Mouse (Mus musculus) embryo, embryonic 10 days (tissue): ENCODE data around the gene Slc24a3.

Source experiments
- DNase-seq: peaks from one replicate; pipeline ENCODE4 v3.0.0-alpha.2; 2015; ENCODE audit warnings: low spot score

Slc24a3 gene

DNA sequence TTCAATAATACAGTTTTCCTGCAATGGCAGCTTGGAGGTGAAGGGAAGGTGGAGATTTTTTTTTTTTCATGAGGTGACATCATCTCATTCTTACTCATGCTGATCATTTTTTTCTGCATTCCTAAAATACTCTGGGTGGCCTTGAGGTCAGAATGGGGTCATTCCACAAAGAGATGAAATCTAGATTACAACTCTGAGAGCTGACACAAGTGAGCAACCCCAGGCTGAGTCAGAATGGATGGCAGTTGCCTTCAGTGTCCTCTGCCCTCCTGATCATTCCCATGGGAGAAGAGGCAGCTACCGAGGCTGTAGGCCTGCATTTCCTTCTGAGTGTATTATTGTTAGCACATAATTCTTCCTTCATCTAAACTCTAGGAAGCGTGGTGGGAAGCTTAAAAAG is 116.2 kb downstream of the Slc24a3 start:
- DNase-seq, result peak; percentile 18

DNA sequence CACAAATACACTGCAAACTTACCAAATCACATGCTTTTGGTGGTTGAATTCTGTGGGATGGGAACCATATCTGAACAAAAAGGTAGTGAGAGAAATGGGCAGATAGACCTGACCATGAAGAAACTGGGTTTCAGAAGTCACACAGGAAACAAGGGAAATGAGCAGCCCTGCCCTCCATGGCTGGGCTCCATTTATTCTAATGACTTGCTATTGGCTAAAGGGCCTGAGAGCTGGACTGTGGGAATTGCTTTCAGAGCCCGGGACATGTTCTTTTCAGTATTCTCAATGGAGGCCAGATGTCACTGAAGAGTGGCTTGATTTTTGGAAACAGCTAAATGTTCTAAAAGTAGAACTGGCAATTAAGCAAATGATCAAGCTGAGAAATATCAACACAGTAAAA is 120.9 kb downstream of the Slc24a3 start:
- DNase-seq, result no peak

DNA sequence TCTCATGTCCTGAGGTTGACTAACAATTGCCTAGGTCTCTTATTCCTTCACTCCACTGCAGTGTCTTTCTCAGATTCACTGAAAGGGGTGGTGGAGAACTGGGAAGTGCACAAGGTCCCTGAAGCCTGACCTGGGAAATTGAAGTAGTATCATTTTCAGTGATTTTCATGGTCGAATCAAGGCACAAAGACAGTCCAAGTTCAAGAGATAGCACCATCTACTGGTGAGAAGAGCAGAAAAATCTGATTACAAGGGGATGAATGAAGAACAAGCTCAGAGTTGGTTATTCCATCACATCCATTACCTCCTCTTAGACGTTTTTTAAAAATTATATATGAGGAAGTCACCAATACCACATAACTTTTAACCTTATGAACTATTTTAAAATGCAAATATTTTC is 123.9 kb downstream of the Slc24a3 start:
- peak; percentile 45 for DNase-seq

DNA sequence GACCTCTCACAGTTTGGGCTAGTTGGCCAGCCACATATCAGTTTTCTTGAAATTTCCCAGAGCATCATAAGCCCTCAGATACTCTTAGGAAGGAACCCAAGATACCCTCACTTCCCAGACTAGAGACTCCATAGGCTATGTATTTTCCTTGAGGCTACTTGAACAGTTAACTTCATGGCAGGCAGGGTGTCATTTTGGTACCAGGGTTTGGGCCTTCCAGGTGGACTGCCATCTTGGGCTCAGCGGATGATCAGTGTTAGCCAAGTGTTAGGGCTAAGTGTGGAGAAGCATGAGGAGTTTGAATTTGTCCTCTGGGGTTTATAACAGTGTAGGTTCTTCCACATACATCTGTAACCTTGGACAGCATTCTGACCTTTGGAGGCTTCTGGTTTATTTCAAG is 124.6 kb downstream of the Slc24a3 start:
- no peak for DNase-seq

DNA sequence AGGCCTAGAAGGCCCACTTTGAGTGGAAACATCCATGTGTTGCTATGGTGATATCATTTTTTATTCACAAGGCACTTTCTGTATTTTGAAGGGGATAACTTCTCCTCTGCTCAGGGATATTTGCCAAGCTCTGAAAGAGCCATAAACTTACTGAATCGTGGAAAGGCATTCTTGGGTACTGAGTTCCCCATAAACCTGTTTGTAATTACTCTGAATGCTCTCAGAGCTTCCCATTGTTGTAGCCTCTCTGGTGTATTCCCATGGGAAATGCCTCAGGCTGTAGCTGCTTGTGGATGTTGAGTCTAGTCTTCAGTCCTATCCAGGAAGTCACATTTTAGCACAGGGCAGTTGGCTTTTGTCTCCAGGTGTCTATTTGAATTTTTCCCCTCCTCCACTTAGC is 125.3 kb downstream of the Slc24a3 start:
- no peak for DNase-seq

DNA sequence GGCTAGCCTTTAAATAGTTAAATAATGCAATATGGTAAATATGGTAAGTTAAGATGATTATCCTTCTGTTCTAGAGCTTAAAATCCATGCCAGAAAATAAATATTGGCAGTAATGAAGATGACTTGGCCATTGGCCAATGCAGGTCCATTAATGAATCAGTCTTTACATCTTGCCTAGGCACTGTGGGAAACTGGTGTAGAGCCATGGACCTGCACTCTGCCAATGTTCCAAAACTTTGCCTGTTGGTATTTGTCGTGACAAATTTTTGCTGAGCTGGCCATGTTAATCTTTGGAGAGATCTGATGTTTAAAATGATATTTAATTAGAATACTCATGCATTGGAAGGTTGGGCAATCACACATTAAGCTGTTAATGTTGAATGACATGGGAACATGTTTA is 129.4 kb downstream of the Slc24a3 start:
- no peak for DNase-seq

DNA sequence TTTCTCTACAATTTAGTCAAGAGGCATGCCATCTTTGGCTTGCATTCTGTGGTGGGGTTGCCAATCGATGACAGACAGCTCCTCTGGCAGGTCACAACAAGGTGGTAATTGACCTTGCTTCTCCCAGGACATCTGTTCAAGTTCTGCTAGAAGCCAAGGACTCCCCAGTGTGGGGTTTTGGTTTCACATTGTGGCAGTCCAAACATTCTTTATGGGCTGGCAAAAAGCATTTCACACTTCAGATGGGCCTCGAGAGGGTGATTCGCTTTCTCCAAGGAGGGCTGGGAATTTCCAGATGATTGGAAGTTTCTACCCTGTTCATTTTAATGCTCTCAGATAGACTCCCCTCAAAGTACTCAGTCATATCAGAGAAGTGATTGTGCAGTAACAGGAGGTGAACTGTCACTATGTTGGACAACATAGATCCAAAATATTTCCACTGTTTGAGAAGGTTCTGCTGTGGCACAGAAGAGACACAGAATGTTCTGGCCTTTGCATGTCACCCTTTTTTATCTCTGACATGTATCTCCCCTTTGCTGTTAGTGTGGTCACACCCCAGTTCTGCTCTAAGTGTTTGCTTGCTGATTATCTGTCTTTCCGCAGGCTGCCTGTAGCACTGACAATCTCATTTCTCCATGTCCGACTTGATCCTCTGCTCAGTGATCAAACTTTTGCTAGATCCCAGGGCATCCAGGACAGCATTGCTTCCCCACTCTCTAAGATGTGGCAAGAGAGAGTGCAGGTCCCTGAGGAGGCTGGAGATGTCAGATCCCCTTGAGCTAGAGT is 132.6 kb downstream of the Slc24a3 start:
- no peak for DNase-seq

DNA sequence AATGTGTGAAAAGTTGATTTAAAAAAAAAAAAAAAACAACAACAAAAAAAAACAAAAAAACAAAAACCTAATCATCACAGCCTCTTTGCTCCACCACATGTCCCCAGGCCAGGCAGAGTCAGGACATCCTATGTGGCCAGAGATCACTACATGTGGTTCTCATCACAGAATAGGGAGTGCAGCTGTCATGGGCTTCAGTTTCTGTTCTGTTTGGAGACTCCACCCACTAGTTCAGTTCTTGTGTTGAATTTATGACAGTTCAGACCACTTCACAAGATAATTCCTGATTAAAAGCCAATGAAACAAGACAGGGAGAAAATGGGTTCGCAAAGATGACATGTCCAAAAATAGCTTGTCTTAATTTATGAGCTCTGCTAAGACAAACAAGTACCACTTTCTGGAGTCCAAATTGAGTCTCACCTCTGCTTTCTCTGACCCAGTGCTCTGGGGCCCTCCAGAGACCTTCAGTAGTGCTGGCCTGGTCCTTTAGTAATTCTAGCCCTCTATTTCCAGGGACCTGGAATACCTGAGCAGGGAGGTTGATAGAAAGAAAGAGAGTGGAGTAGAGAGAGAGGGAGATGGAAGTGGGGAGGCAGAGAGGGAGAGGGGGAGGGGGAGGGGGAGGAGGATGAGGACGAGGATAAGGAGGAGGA is 139.8 kb downstream of the Slc24a3 start:
- peak; percentile 23 for DNase-seq

DNA sequence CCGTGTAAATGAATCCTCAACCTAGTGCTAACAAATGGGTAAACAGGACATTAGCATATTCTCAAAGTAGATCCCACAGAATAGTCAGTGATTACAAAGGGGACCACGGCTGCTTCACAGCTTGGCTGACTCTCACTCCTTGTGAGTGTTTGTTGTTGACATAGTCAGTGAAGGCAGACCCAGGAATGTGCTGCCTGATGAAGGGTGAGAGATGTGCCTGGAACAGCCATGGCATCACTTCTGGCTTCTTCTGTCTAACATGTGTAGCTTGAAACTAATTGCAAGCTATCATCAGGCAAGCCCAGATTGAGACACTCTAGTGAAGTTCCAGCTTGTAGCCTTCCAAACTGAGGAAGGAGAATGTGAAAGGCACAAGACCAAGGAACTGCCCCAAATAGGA is 151.4 kb downstream of the Slc24a3 start:
- no peak for DNase-seq

DNA sequence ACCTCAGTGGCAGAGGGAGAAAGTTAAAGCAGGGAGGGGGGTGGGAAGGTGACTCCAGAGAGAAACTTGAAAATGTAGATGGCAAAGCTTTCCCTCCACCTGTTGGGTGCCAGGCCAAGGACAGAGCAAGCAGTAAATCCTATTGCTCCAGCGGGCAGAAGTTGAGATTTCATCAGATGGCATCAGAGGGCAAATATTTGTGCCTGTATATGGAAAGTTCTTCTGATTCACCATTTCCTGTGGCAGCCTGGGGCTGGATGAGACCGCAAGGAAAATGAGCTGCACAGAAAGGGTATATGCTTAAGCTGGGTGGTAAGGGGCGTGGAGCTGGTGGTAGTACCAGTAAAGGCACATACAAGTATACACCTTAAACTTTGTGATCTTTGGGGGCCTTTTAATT is 153.7 kb downstream of the Slc24a3 start:
- no peak for DNase-seq

DNA sequence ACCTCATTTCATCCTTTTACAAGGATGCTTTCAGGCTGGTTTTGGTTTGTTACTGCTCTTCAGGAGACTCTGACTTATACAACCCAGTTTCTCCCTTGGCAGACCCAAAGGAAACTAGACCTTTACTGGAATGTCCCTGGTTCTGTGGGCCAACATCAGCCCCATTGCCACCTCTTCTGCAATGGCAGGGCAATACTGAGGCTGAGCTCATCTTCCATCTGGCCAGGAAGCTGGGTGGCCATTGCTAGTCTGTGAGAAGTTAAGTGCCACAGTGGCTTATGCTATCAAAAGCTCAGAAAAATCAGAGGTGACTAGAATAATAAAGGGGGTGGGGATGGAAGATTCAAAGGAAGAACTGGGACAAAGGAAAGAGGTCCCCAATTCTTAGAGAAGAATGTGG is 154.2 kb downstream of the Slc24a3 start:
- DNase-seq, result no peak

DNA sequence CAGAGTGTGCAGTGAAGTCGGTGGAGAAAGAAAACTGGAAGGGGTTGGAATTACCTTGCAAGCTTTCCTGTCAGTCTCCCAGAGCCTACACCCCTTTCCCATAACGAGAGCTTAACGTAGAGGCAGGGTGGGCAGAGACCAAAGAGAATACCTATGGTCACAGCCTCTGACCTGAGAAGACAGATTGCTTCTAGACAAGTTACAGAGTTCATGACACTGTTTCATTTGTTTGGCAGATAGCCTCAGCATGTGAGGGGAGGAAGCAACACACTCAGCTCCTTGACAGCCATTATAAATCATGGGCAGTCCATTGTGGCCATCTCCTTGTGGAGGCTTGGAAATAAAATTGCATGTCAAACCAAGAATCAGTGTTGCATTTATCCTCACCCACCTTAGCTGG is 156.9 kb downstream of the Slc24a3 start:
- peak; percentile 33 for DNase-seq

DNA sequence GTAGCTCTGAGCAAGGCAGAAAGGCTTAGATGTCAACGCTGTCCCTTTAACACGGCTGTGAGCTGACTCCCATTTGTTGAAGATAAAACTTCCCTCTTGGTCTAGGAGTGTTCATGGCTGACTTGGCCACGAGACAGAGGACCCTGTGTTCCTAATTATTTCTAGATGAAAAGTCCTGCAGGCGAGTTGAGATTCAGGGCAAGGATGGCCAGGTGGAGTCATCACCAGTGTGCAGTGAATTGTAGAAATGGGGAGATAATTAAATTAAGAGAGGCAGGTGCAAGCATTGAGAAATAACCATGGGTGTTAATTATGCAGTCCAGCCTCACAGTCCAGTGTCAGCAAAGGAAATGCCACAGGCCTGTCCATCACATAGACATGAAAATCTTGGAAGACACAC is 158.3 kb downstream of the Slc24a3 start:
- DNase-seq, result no peak

DNA sequence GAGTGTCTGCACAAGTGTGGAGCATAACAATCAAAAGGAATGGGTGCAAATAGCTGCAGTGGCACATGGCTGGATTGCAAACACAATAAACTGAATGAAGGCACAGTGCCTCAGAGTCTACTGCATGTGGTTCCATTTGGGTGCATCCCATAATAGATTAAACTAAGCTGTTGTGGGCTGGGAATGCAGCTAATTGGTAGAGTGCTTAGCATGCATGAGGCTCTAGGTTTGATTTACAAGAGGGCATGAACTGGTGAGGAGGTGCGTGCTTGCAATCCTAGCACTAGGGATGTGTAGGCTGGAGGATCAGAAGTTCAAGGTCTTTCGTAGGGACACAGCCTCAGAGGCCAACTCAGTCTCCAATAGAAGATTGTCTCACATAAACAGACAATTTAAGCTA is 159.0 kb downstream of the Slc24a3 start:
- no peak for DNase-seq

DNA sequence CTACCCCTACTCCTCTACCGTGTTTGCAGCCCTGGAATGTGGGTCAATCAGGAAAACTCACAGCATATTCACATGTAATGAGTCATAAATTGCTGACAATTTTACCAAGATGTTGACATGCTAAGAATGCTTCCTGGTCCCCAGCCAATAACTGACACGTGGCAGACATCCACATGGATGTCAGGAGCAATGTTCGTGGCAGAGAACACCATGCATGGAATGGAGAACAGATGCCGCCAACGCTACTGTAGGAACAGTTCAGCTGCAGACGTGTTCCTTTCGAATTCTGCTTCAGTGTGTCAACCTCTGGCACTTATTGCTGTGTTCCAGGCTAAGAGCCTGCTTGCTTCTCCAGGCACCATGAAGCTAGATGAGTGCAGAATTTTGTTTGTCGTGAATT is 162.2 kb downstream of the Slc24a3 start:
- DNase-seq, result no peak

DNA sequence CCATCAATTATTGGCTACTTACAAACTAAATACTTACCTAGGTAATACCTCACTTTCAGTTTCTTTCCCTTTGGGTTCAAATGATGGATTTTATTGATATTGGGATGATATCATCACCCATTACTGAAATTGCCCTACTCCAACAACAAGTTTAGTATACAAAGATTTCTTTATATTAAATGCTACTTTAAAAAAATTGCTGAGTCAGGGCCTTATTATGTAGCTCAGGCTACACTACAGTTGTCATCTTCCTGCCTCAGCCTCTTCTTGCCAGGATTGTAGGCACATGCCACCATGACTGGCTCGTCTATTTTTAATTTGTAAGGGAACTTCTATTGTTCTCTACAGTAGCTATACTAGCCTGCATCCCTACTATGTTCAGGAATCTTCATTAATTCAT is 164.0 kb downstream of the Slc24a3 start:
- no peak for DNase-seq

DNA sequence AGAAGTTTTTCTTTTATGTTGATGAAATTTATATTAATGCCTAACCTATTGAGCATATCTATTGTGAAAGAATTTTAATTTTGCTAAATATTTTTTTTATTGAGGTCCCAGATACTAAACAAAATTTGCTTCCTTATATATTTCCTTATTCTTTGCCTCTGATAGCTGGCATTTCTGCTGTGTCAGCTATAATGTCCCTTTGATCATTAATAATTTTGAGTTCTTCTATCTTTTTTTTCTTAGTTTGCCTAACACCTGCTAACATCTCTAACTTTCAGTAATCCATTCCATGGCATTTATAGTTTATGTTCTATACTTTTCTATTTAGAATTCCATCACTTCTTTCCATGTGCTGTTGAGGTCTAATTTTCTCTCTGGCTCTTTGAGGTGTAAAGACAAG is 165.9 kb downstream of the Slc24a3 start:
- DNase-seq, result no peak

DNA sequence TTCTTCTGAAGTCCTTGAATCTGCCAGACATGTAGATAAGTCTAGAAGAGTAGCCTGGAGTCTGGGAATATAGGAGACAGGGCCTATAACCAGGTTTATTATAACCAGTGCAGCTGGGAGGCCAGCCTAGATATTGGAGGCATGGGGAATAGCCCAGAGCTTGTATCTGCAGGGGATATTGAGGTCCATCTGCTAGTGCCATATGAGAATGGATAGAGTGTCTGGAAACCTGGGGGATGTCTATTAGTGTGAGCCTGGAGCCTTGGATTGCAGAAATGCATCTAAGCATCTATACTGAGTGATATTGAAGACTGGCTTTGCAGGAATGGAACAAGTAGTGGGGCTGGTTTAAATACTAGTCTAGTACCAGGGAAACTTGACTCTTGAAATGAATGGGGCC is 168.9 kb downstream of the Slc24a3 start:
- DNase-seq, result no peak

DNA sequence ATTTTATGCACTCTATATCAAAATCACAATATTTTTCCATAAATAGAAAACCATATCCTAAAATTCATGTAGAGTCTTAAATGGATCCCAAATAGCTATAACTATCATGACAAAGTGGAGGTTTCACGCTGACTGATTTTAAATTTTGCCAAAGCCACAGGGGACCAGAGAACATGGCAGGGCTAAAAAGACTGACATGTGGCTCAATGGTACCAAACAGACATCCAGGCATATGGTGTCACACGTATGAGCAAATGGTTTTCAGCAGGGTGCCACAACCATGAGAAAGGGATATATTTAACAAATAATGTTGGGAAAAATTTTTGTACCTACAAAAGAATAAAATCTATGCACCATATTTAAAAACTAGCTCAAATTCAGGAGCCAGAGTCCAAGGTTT is 173.3 kb downstream of the Slc24a3 start:
- DNase-seq, result no peak

DNA sequence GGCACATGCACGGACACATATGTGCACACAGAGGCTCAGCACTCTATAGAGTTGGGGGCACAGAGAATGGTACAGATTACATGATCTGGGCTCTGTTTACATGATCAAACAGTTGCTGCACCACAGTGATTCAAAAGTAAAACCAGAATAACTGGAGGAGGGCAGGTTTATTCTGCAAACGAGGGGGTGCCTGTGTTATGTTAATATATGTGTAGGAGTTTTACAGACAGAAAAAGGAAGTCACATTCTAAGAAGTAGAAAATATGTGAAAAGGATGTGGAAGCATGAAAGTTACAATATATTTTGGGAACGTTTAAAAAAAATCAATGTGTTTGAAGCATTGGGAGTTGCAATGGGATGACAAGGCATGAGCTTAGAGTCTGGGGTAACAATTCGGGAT is 175.4 kb downstream of the Slc24a3 start:
- DNase-seq, result no peak

DNA sequence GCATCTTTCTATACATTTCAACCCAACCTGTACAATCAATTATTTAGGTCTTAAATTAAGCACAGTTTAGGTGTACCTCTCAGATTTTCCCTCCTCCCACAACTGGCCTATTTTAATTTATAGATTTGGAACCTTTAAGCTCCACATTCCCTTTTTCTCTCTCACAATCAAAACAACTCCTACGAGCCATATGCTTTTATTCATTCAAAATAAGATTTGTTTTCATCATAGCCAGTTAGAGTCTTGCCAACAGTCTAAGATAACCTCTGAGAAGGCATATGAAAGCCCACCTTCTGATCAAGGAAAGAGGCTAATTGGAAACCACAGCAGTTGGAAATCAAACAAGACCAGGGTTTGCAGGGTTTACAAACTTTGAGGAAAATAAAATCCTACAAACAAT is 177.0 kb downstream of the Slc24a3 start:
- no peak for DNase-seq

DNA sequence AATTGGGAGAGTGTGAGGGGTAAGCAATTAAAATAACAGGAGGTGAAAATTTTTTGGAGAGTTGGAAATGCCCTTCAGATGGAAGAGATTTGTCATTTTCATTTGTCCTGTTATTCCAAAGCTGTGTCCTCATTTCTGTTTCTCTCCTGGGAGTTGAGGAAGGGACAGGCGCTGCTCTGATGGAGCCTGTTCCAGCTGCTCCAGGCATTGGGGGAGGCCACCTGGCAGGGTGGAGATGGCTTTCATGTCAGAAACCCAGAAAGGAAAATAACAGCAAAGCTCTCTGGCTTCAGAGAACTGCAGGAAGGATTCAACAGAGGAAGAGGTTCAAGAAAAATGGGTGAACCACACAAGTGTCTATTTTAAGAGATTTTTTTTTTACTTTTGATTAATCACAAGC is 186.2 kb downstream of the Slc24a3 start:
- no peak for DNase-seq

DNA sequence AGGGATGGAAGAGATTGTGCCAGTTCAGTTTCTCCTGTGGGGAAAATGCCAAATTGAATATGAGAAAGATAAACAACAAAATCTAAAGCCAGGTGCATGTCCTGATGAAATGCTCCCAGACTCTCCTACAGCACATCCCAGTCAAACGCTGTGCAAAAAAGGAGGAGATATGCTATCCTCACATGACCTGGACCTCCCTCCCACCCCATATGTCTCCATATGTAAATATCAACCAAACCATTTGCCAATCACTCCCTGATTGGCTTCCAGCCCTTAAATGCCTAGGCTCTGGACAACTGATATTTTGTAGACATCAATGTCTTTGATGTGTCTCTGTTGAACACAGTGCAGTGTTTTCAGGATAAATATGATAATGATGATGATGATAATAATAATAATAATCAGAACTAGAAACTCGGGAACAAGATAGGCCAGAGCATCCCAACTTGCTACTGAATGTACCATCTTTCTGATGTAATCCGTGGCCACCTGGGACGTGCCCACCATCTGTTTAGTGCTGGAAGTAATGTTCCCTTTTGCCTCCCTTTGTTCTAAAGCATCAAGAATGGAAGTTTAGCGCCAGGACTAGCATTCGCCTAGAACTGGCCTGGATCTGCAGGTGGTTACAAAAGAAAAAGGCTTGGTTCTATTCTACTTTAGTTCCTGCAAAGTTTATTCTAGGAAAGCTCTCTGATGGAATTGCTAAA is 190.8 kb downstream of the Slc24a3 start:
- no peak for DNase-seq
